Mouse (Mus musculus): ENCODE results near the gene Olfr969.
"Not testable (repeated sequence)": the region's sequence is repeated elsewhere in the genome, so short reads cannot be mapped to it uniquely, and the experiment has no call there.

Gene Olfr969

GRCm38 (mm10) chr9:39790558-39790957 is at the start of gene Olfr969:
TSS of gene Olfr969 (plus strand) at chr9:39790945.
- DNase-seq = no peak

- DNase-seq = no peak
Observed at GRCm38 (mm10) chr9:39745949-39746348, 44.8 kb upstream of the Olfr969 start, which contains the start of gene Olfr967. TSS of gene Olfr967 (plus strand) at chr9:39746249.

GRCm38 (mm10) chr9:39746428-39746827 is 44.3 kb upstream of the Olfr969 start:
- DNase-seq = no peak

GRCm38 (mm10) chr9:39783153-39783552 is 7.6 kb upstream of the Olfr969 start, which contains the start of gene Olfr968:
TSS of gene Olfr968 (minus strand) at chr9:39783253.
- no peak for DNase-seq

- no peak for DNase-seq
Observed at GRCm38 (mm10) chr9:39808560-39808959, 17.8 kb downstream of the Olfr969 start, which contains the start of gene Olfr970. TSS of gene Olfr970 (plus strand) at chr9:39808860.

GRCm38 (mm10) chr9:39836576-39836975 is 45.8 kb downstream of the Olfr969 start, which contains the start of gene Olfr971:
TSS of gene Olfr971 (plus strand) at chr9:39836876.
- DNase-seq = not testable (repeated sequence)
